Comparison of ENCODE assay signal across 8 mouse cellular contexts in the genomic region with DNA sequence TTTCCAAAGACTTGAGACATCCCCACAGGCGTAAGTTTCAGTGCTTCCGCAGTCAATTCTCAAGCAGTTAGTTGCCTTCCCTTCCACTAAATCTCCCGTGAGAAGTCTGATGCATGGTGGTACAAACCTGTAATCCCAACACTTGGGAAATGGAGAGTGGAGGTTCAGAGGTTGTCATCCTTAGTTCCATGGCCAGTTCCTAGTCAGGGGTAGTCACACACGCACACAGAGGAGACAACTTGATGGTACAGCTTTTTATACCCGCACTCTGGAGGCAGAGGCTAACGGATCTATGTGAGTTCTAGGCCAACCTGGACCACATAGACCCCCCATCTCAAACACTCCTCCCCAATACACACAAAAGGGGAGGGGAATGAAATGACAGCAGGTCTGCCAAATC. TPM values are rescaled to one million over a fixed set of nuclear protein-coding genes. Genes with fewer than 3 reads are reported as not detected.
A peak's percentile ranks its signal among the peaks of the same experiment; 100 is the strongest.
DNase-seq lines count a peak whose midpoint lies in the region; ATAC-seq and TF ChIP-seq lines count a peak whose summit lies in the region.

No protein-coding gene starts in this region.

- H3K4me3 ChIP-seq in gastrocnemius, adult 2 months, result peak overlapping the region; percentile 85
- H3K4me3 ChIP-seq in E14TG2a.4 (replicated peaks; ENCODE audit: low read length), result peak overlapping the region; percentile 95
- H3K4me3 ChIP-seq in forebrain, postnatal 0 days (ENCODE audit: low read depth, low read length), result peak overlapping the region; percentile 93
- H3K4me3 ChIP-seq in macrophage (ENCODE audit: inconsistent target), result peak overlapping the region; percentile 47

- WGBS in forebrain, postnatal 0 days, result 16% methylated on average over 6 of the region's 6 CpGs
- 14% methylated on average over 6 of the region's 6 CpGs for WGBS in macrophage (ENCODE audit: missing documents)

- intact Hi-C loops in gastrocnemius, adult 2 months (cut with DNase I), result loop anchor here (2.0 kb wide), 1 partner anchor 32 kb away; the partner anchor contains the start of gene Snrpa

- H3K9me3 ChIP-seq in E14TG2a.4 (ENCODE audit: low read length), result no peaks in the 10 kb centered on the region
- H3K9me3 ChIP-seq in forebrain, postnatal 0 days (ENCODE audit: low read length), result no peaks in the 10 kb centered on the region

- peaks cover 48% of the 10 kb centered on the region for H3K79me2 ChIP-seq in macrophage (ENCODE audit: inconsistent target)

- H3K9ac ChIP-seq in forebrain, postnatal 0 days, result peak overlapping the region; percentile 89

- H3K27ac ChIP-seq in gastrocnemius, adult 2 months, result peak overlapping the region; percentile 95
- peak overlapping the region; percentile 80 for H3K27ac ChIP-seq in forebrain, postnatal 0 days (ENCODE audit: low read depth, low read length)
- H3K27ac ChIP-seq in macrophage, result peak overlapping the region; percentile 68

- no peak for TF ChIP-seq CTCF in gastrocnemius, adult 2 months (IDR thresholded peaks at IDR 0.05)
- TF ChIP-seq CTCF in E14TG2a.4 (conservative IDR thresholded peaks at IDR 0.05; ENCODE audit: low read length), result no peak
- TF ChIP-seq CTCF in forebrain, postnatal 0 days (IDR thresholded peaks at IDR 0.05; ENCODE audit: low read depth), result no peak

- ATAC-seq in forebrain, postnatal 0 days, result peak; percentile 3; the same call in 1 of the 2 replicates

- peaks cover 5% of the 10 kb centered on the region for H3K27me3 ChIP-seq in E14TG2a.4 (ENCODE audit: insufficient read depth, low read length)
- H3K27me3 ChIP-seq in forebrain, postnatal 0 days (ENCODE audit: insufficient read depth, low read length), result no peaks in the 10 kb centered on the region

- peaks cover 79% of the 10 kb centered on the region for H3K4me1 ChIP-seq in E14TG2a.4 (replicated peaks; ENCODE audit: low read depth, low read length)
- H3K4me1 ChIP-seq in forebrain, postnatal 0 days (ENCODE audit: insufficient read depth), result peaks cover 36% of the 10 kb centered on the region

- DNase-seq in gastrocnemius, adult 2 months, result no peak
- DNase-seq in gastrocnemius, adult 18-20 months (ENCODE audit: low spot score), result no peak
- DNase-seq in forebrain, postnatal 0 days, result no peak
- no peak for DNase-seq in left cerebral cortex, adult 8-10 months (ENCODE audit: low spot score in 2 of 2)
- DNase-seq in layer of hippocampus, adult 11-12 months (ENCODE audit: low spot score), result no peak
- no peak for DNase-seq in urinary bladder, adult 2 months (ENCODE audit: low spot score)

- H3K4me2 ChIP-seq in forebrain, postnatal 0 days (ENCODE audit: low read depth), result peak overlapping the region; percentile 70

- H3K36me3 ChIP-seq in E14TG2a.4 (ENCODE audit: insufficient read depth, low read length) (peaks cover 17% of the 10 kb centered on the region), macrophage (ENCODE audit: inconsistent target) (no peaks in the 10 kb centered on the region)
- 0 out of 2 replicates have a peak, but pooled peaks cover 9% of the 10 kb centered on the region for H3K36me3 ChIP-seq in forebrain, postnatal 0 days (ENCODE audit: insufficient read depth)

RNA-seq across cellular contexts. Expression of gene Itpkc, which starts 0.4 kb away (rescaled TPM):
- total RNA-seq in gastrocnemius, adult 2 months (2021), result 1 to 10 TPM; 3.9 to 4.3 TPM
- 1 to 10 TPM; 3.8 to 4.2 TPM for total RNA-seq in gastrocnemius, adult 18-20 months (2021)
- 13.6 and 17.6 TPM in 2 replicates for total RNA-seq in forebrain, postnatal 0 days (2014; rRNA removed)
- 4.0 and 4.4 TPM in 2 replicates for polyA plus RNA-seq in forebrain, postnatal 0 days (2015; fragmentation: Nextera tagmentation; extraction: Ambion mirVana)
- total RNA-seq in macrophage (2018; cell fraction: chromatin; rRNA removed), result 100 to 1,000 TPM in 7 of 26 experiments, 10 to 100 TPM in 19; 14.1 to 149 (median 55.4) TPM
- 10 to 100 TPM in 13 of 26 experiments, 1 to 10 TPM in 13; 5.2 to 39.8 (median 10.0) TPM for total RNA-seq in macrophage (2018; cell fraction: cytosol; rRNA removed)
- total RNA-seq in macrophage (2018; cell fraction: nucleus; rRNA removed), result 100 to 1,000 TPM in 1 of 26 experiments, 10 to 100 TPM in 24, 1 to 10 TPM in 1; 9.0 to 111 (median 34.1) TPM
- 4.0 to 6.8 TPM (median 6.2 TPM) in 3 replicates for polyA plus RNA-seq in macrophage (2018)
- total RNA-seq in left cerebral cortex, adult 8-10 months (2022), result 10 to 100 TPM in 3 of 4 experiments, 1 to 10 TPM in 1; 9.9 to 11.3 (median 10.3) TPM
- polyA plus RNA-seq in urinary bladder, adult 2 months (2012; rRNA removed), result 9.9 and 11.6 TPM in 2 replicates

RNA-seq across cellular contexts. Expression of gene Coq8b, which starts 4.0 kb away (rescaled TPM):
- 1 to 10 TPM; 3.2 to 3.4 TPM for total RNA-seq in gastrocnemius, adult 2 months (2021)
- 1 to 10 TPM; 2.6 to 2.9 TPM for total RNA-seq in gastrocnemius, adult 18-20 months (2021)
- 25.0 and 26.3 TPM in 2 replicates for total RNA-seq in forebrain, postnatal 0 days (2014; rRNA removed)
- 16.5 and 19.1 TPM in 2 replicates for polyA plus RNA-seq in forebrain, postnatal 0 days (2015; fragmentation: Nextera tagmentation; extraction: Ambion mirVana)
- total RNA-seq in macrophage (2018; cell fraction: chromatin; rRNA removed), result 10 to 100 TPM; 18.6 to 94.5 (median 54.0) TPM
- total RNA-seq in macrophage (2018; cell fraction: cytosol; rRNA removed), result 10 to 100 TPM; 14.7 to 24.2 (median 19.7) TPM
- total RNA-seq in macrophage (2018; cell fraction: nucleus; rRNA removed), result 10 to 100 TPM; 12.1 to 45.8 (median 27.7) TPM
- polyA plus RNA-seq in macrophage (2018), result 15.6 to 17.3 TPM (median 16.0 TPM) in 3 replicates
- total RNA-seq in left cerebral cortex, adult 8-10 months (2022), result 10 to 100 TPM; 29.8 to 38.9 (median 32.2) TPM
- 20.4 and 20.7 TPM in 2 replicates for polyA plus RNA-seq in urinary bladder, adult 2 months (2012; rRNA removed)

RNA-seq across cellular contexts. Expression of gene Numbl, which starts 29.4 kb away (rescaled TPM):
- total RNA-seq in gastrocnemius, adult 2 months (2021), result 1 to 10 TPM; 3.8 to 4.2 TPM
- total RNA-seq in gastrocnemius, adult 18-20 months (2021), result 1 to 10 TPM; 2.2 to 2.8 TPM
- total RNA-seq in forebrain, postnatal 0 days (2014; rRNA removed), result 81.6 and 86.4 TPM in 2 replicates
- polyA plus RNA-seq in forebrain, postnatal 0 days (2015; fragmentation: Nextera tagmentation; extraction: Ambion mirVana), result 47.5 and 51.7 TPM in 2 replicates
- 10 to 100 TPM in 5 of 26 experiments, 1 to 10 TPM in 21; 2.1 to 14.8 (median 6.4) TPM for total RNA-seq in macrophage (2018; cell fraction: chromatin; rRNA removed)
- 1 to 10 TPM in 24 of 26 experiments, under 1 TPM in 2; 0.68 to 5.4 (median 2.2) TPM for total RNA-seq in macrophage (2018; cell fraction: cytosol; rRNA removed)
- 10 to 100 TPM in 1 of 26 experiments, 1 to 10 TPM in 23, under 1 TPM in 2; 0.83 to 10.4 (median 3.2) TPM for total RNA-seq in macrophage (2018; cell fraction: nucleus; rRNA removed)
- polyA plus RNA-seq in macrophage (2018), result 2.0 to 3.1 TPM (median 2.4 TPM) in 3 replicates
- 10 to 100 TPM; 89.4 to 99.0 (median 95.1) TPM for total RNA-seq in left cerebral cortex, adult 8-10 months (2022)
- 44.1 and 47.3 TPM in 2 replicates for polyA plus RNA-seq in urinary bladder, adult 2 months (2012; rRNA removed)

RNA-seq across cellular contexts. Expression of gene Snrpa, which starts 32.8 kb away (rescaled TPM):
- total RNA-seq in gastrocnemius, adult 2 months (2021), result 10 to 100 TPM; 32.5 to 37.3 TPM
- 10 to 100 TPM; 27.5 to 33.0 TPM for total RNA-seq in gastrocnemius, adult 18-20 months (2021)
- total RNA-seq in forebrain, postnatal 0 days (2014; rRNA removed), result 124 and 146 TPM in 2 replicates
- polyA plus RNA-seq in forebrain, postnatal 0 days (2015; fragmentation: Nextera tagmentation; extraction: Ambion mirVana), result 165 and 169 TPM in 2 replicates
- 10 to 100 TPM; 18.0 to 72.3 (median 50.1) TPM for total RNA-seq in macrophage (2018; cell fraction: chromatin; rRNA removed)
- 10 to 100 TPM; 51.9 to 79.0 (median 62.5) TPM for total RNA-seq in macrophage (2018; cell fraction: cytosol; rRNA removed)
- total RNA-seq in macrophage (2018; cell fraction: nucleus; rRNA removed), result 100 to 1,000 TPM in 1 of 26 experiments, 10 to 100 TPM in 25; 22.3 to 135 (median 47.9) TPM
- 56.0 to 80.4 TPM (median 77.1 TPM) in 3 replicates for polyA plus RNA-seq in macrophage (2018)
- total RNA-seq in left cerebral cortex, adult 8-10 months (2022), result 10 to 100 TPM; 66.3 to 85.0 (median 72.8) TPM
- 114 and 140 TPM in 2 replicates for polyA plus RNA-seq in urinary bladder, adult 2 months (2012; rRNA removed)

RNA-seq across cellular contexts. Expression of gene BC024978, which starts 33.3 kb away (rescaled TPM):
- 10 to 100 TPM; 14.6 to 15.8 TPM for total RNA-seq in gastrocnemius, adult 2 months (2021)
- total RNA-seq in gastrocnemius, adult 18-20 months (2021), result 10 to 100 TPM; 14.3 to 14.6 TPM
- 5.7 and 5.8 TPM in 2 replicates for total RNA-seq in forebrain, postnatal 0 days (2014; rRNA removed)
- 2.0 TPM in 2 replicates for polyA plus RNA-seq in forebrain, postnatal 0 days (2015; fragmentation: Nextera tagmentation; extraction: Ambion mirVana)
- 10 to 100 TPM in 22 of 26 experiments, 1 to 10 TPM in 4; 5.7 to 25.5 (median 14.7) TPM for total RNA-seq in macrophage (2018; cell fraction: chromatin; rRNA removed)
- total RNA-seq in macrophage (2018; cell fraction: cytosol; rRNA removed), result 10 to 100 TPM in 1 of 26 experiments, 1 to 10 TPM in 25; 6.5 to 12.0 (median 8.4) TPM
- 10 to 100 TPM in 20 of 26 experiments, 1 to 10 TPM in 6; 5.8 to 23.7 (median 15.1) TPM for total RNA-seq in macrophage (2018; cell fraction: nucleus; rRNA removed)
- 5.6 to 8.4 TPM (median 6.5 TPM) in 3 replicates for polyA plus RNA-seq in macrophage (2018)
- 10 to 100 TPM; 21.0 to 25.0 (median 23.2) TPM for total RNA-seq in left cerebral cortex, adult 8-10 months (2022)
- polyA plus RNA-seq in urinary bladder, adult 2 months (2012; rRNA removed), result 11.1 and 12.0 TPM in 2 replicates

Comparison
In these comparisons a context has a peak if more than half of its experiments do, and no peak if none do; other contexts are left out.
1. RNA of gene Numbl, which starts 29.4 kb away (total RNA-seq): 89.4 to 99.0 TPM in left cerebral cortex, adult 8-10 months and 81.6 to 86.4 TPM in forebrain, postnatal 0 days; 3.8 to 4.2 TPM in gastrocnemius, adult 2 months and 2.2 to 2.8 TPM in gastrocnemius, adult 18-20 months; every median in the first group is over 10 times any median in the second.
2. Peak in every context shown above with its lines, with median percentiles within 50 percentile points of each other: H3K27ac ChIP-seq and H3K4me3 ChIP-seq.